Mouse (Mus musculus): ENCODE results near the gene Gzmd. TPM values are rescaled to one million over a fixed set of nuclear protein-coding genes. Genes with fewer than 3 reads are reported as not detected.

Gzmd gene
- polyA plus RNA-seq, 1 experiment from 2014 or later, result not detected

GRCm38 (mm10) chr14:56082016-56082415 is 50.4 kb downstream of the Gzmd start:
- Histone ChIP-seq H3K4me2 (replicated peaks) (no peak overlapping the region), H3K9ac (no peak overlapping the region), H3K4me1 (no peaks in the 10 kb centered on the region), H3K36me3 (no peaks in the 10 kb centered on the region), H3K4me3 (replicated peaks) (no peak overlapping the region), H3K27me3 (no peaks in the 10 kb centered on the region), H3K27ac (replicated peaks) (no peak overlapping the region), H3K9me3 (replicated peaks) (no peaks in the 10 kb centered on the region)
- no peak for ATAC-seq (ENCODE audit: insufficient number of reproducible peaks, low FRiP score, low TSS enrichment, low read depth)
- WGBS, result 85% methylated on average over 4 of the region's 4 CpGs

Small RNA genes lying within 50 kb of the gene (microRNA-seq; reads per million reads assigned to microRNA genes)
- gene Mir6949 (ENCODE audit: borderline number of aligned reads), result not detected

Other genes with a start within 250 kb of the Gzmd start
- gene Cbln3, start 248.2 kb downstream of the Gzmd start, polyA plus RNA-seq (2015; fragmentation: Nextera tagmentation; extraction: Ambion mirVana), result 0.33 and 0.35 TPM in 2 replicates
- 18.8 and 19.9 TPM in 2 replicates for gene Khnyn, start 247.7 kb downstream of the Gzmd start, polyA plus RNA-seq (2015; fragmentation: Nextera tagmentation; extraction: Ambion mirVana)
- gene Sdr39u1, start 232.3 kb downstream of the Gzmd start, polyA plus RNA-seq (2015; fragmentation: Nextera tagmentation; extraction: Ambion mirVana), result 73.9 and 79.1 TPM in 2 replicates
- 320 and 374 TPM in 2 replicates for gene Cma1, start 187.9 kb downstream of the Gzmd start, polyA plus RNA-seq (2015; fragmentation: Nextera tagmentation; extraction: Ambion mirVana)
- 0.67 and 0.88 TPM in 2 replicates for gene Cma2, start 181.6 kb downstream of the Gzmd start, polyA plus RNA-seq (2015; fragmentation: Nextera tagmentation; extraction: Ambion mirVana)
- 0.38 and 0.65 TPM in 2 replicates for gene Mcpt1, start 114.6 kb downstream of the Gzmd start, polyA plus RNA-seq (2015; fragmentation: Nextera tagmentation; extraction: Ambion mirVana)
- not detected in 2 replicates for gene Mcpt9, start 102.1 kb downstream of the Gzmd start, polyA plus RNA-seq (2015; fragmentation: Nextera tagmentation; extraction: Ambion mirVana)
- 3.2 and 3.6 TPM in 2 replicates for gene Mcpt2, start 90.6 kb downstream of the Gzmd start, polyA plus RNA-seq (2015; fragmentation: Nextera tagmentation; extraction: Ambion mirVana)
- 25.7 and 32.1 TPM in 2 replicates for gene Mcpt4, start 70.3 kb downstream of the Gzmd start, polyA plus RNA-seq (2015; fragmentation: Nextera tagmentation; extraction: Ambion mirVana)
- gene Mcpt8, start 47.3 kb downstream of the Gzmd start, polyA plus RNA-seq (2015; fragmentation: Nextera tagmentation; extraction: Ambion mirVana), result 1.5 and 2.2 TPM in 2 replicates
- 0.28 and 0.67 TPM in 2 replicates for gene Ctsg, start 30.0 kb downstream of the Gzmd start, polyA plus RNA-seq (2015; fragmentation: Nextera tagmentation; extraction: Ambion mirVana)
- not detected in 2 replicates for gene Gzme, start 12.0 kb downstream of the Gzmd start, polyA plus RNA-seq (2015; fragmentation: Nextera tagmentation; extraction: Ambion mirVana)
- gene Gzmg, start 27.0 kb upstream of the Gzmd start, polyA plus RNA-seq (2015; fragmentation: Nextera tagmentation; extraction: Ambion mirVana), result not detected in 2 replicates
- not detected in 2 replicates for gene Gzmn, start 42.0 kb upstream of the Gzmd start, polyA plus RNA-seq (2015; fragmentation: Nextera tagmentation; extraction: Ambion mirVana)
- not detected in 2 replicates for gene Gzmf, start 78.8 kb upstream of the Gzmd start, polyA plus RNA-seq (2015; fragmentation: Nextera tagmentation; extraction: Ambion mirVana)
- 0.25 and 0.31 TPM in 2 replicates for gene Gzmc, start 102.0 kb upstream of the Gzmd start, polyA plus RNA-seq (2015; fragmentation: Nextera tagmentation; extraction: Ambion mirVana)
- 0.46 and 0.67 TPM in 2 replicates for gene Gzmb, start 129.7 kb upstream of the Gzmd start, polyA plus RNA-seq (2015; fragmentation: Nextera tagmentation; extraction: Ambion mirVana)
- gene Atp12a, start 232.5 kb upstream of the Gzmd start, polyA plus RNA-seq (2015; fragmentation: Nextera tagmentation; extraction: Ambion mirVana), result 0.42 and 0.64 TPM in 2 replicates

Data from embryonic facial prominence, embryonic 15.5 days (tissue).